Mouse (Mus musculus) heart, adult 2 months (tissue): Measurements from ENCODE around the gene Atf6. TPM values are rescaled to one million over a fixed set of nuclear protein-coding genes. Genes with fewer than 3 reads are reported as not detected.
A peak's percentile ranks its signal among the peaks of the same experiment; 100 is the strongest.

Experiments used
- DNase-seq, 2 experiments: peaks; one replicate each; pipeline ENCODE4 v3.0.0; 2021
- H3K27ac ChIP-seq: fragments of 200-600 bp; 2 replicates; pipeline ENCODE4 v1.8.1; 2022
- H3K27me3 ChIP-seq: fragments of 200-500 bp; 2 replicates; pipeline ENCODE4 v1.6.1; 2012; ENCODE audit warnings: mild to moderate bottlenecking, low read length, inconsistent platforms, mixed read lengths; ENCODE audit not compliant: control insufficient read depth, insufficient read depth
- H3K36me3 ChIP-seq: fragments of 200-500 bp; 2 replicates; pipeline ENCODE4 v1.6.1; 2012; ENCODE audit warnings: low read length, inconsistent platforms; ENCODE audit not compliant: control insufficient read depth, insufficient read depth
- H3K4me1 ChIP-seq: fragments of 200-500 bp; 2 replicates; pipeline ENCODE4 v1.6.1; 2011; ENCODE audit warnings: low read length; ENCODE audit not compliant: control insufficient read depth, insufficient read depth
- H3K4me3 ChIP-seq: fragments of 200-600 bp; 2 replicates; pipeline ENCODE4 v1.8.1; 2022
- H3K79me2 ChIP-seq: fragments of 200-500 bp; replicated peaks from 2 replicates; pipeline ENCODE4 v1.6.1; 2012; ENCODE audit warnings: mild to moderate bottlenecking, inconsistent platforms, low read length, moderate library complexity, mixed read lengths; ENCODE audit not compliant: control insufficient read depth, insufficient read depth
- H3K9ac ChIP-seq: fragments of 200-500 bp; 2 replicates; pipeline ENCODE4 v1.6.1; 2012; ENCODE audit warnings: low read depth, mild to moderate bottlenecking, control low read depth, inconsistent platforms, low read length, mixed read lengths
- CTCF ChIP-seq: fragments of 200-600 bp; IDR thresholded peaks from 2 replicates; pipeline ENCODE4 v1.8.1; 2022; ENCODE audit warnings: antibody characterized with exemption, mild to moderate bottlenecking, moderate library complexity
- EP300 ChIP-seq: fragments of 200-500 bp; IDR thresholded peaks from 2 replicates; pipeline ENCODE4 v1.6.1; 2011; ENCODE audit warnings: low read depth, low read length, control low read depth; ENCODE audit not compliant: insufficient read depth
- POLR2A ChIP-seq: fragments of 200-500 bp; IDR thresholded peaks from 2 replicates; pipeline ENCODE4 v1.6.1; 2011; ENCODE audit warnings: mild to moderate bottlenecking, low read depth, low read length, control low read depth; ENCODE audit not compliant: insufficient read depth
- WGBS: fragments of 180-500 bp; shearing (Covaris S2); methylation state at CpG from one replicate; pipeline ENCODE4 v1.1.7; 2018; 5-methylcytosine and 5-hydroxymethylcytosine counted together
- intact Hi-C: fragments of 180-260 bp; cut with DNase I; formaldehyde crosslinking; loops from one replicate; pipeline ENCODE4 v1.15.1; 2025
- polyA plus RNA-seq: library from polyadenylated mRNA; depleted of rRNA; stranded (reverse); fragments of >200 nt; gene quantifications from 2 replicates; pipeline ENCODE4 v1.2.3, GENCODE M21; 2012
- total RNA-seq, 2 experiments: library from RNA; stranded (reverse); gene quantifications; 2 replicates each; pipeline ENCODE4 v1.2.3; 2021

Atf6 gene
- total and polyA plus RNA-seq, 3 experiments: 22.0 to 82.3 (median 62.6) TPM

- Histone ChIP-seq H3K27ac (no peak overlapping the region), H3K4me1 (no peaks in the 10 kb centered on the region; the same call in 1 of the 2 replicates), H3K9ac (peak overlapping the region; percentile 39), H3K27me3 (peaks cover 11% of the 10 kb centered on the region), H3K36me3 (no peaks in the 10 kb centered on the region), H3K4me3 (peak overlapping the region; percentile 16; the same call in 1 of the 2 replicates), H3K79me2 (no peaks in the 10 kb centered on the region)
- WGBS: 3% methylated on average over 71 of the region's 71 CpGs
- TF ChIP-seq POLR2A: no peak
- TF ChIP-seq CTCF: no peak
- no peak for TF ChIP-seq EP300
- intact Hi-C loops: no loop called here
- DNase-seq: peak; percentile 27 to 36
Observed at GRCm38 (mm10) chr1:170907456-170908191, 40.1 kb upstream of the Atf6 start.

- Histone ChIP-seq H3K27me3 (peaks cover 11% of the 10 kb centered on the region), H3K27ac (no peak overlapping the region), H3K79me2 (no peaks in the 10 kb centered on the region), H3K9ac (no peak overlapping the region), H3K4me3 (no peak overlapping the region), H3K4me1 (no peaks in the 10 kb centered on the region; the same call in 1 of the 2 replicates), H3K36me3 (no peaks in the 10 kb centered on the region)
- no peak for TF ChIP-seq EP300
- no peak for TF ChIP-seq POLR2A
- TF ChIP-seq CTCF: no peak
- DNase-seq: no peak
- WGBS: 44% methylated on average over 11 of the region's 11 CpGs
- intact Hi-C loops: no loop called here
Observed at GRCm38 (mm10) chr1:170907111-170907455, 39.5 kb upstream of the Atf6 start.

- H3K27ac ChIP-seq: no peak overlapping the region
- no peaks in the 10 kb centered on the region; the same call in none of the 2 replicates for H3K4me1 ChIP-seq
- H3K27me3 ChIP-seq: peaks cover 10% of the 10 kb centered on the region
- H3K9ac ChIP-seq: no peak overlapping the region
- intact Hi-C loops: no loop called here
- no peak for DNase-seq
- TF ChIP-seq CTCF (no peak), EP300 (no peak), POLR2A (no peak)
- 37% methylated on average over 5 of the region's 5 CpGs for WGBS
- no peaks in the 10 kb centered on the region for H3K79me2 ChIP-seq
- H3K4me3 ChIP-seq: no peak overlapping the region
- no peaks in the 10 kb centered on the region for H3K36me3 ChIP-seq
Observed at GRCm38 (mm10) chr1:170903485-170903884, 35.9 kb upstream of the Atf6 start.

- Histone ChIP-seq H3K79me2 (no peaks in the 10 kb centered on the region), H3K9ac (no peak overlapping the region), H3K4me3 (no peak overlapping the region), H3K27ac (no peak overlapping the region), H3K36me3 (no peaks in the 10 kb centered on the region), H3K4me1 (no peaks in the 10 kb centered on the region; the same call in 1 of the 2 replicates), H3K27me3 (0 out of 2 replicates have a peak, but pooled peaks cover 1% of the 10 kb centered on the region)
- TF ChIP-seq POLR2A (no peak), CTCF (peak; percentile 86)
- WGBS: 33% methylated on average over 10 of the region's 10 CpGs
- DNase-seq: peak; percentile 82 to 84
- intact Hi-C loops: loop anchor here (1.0 kb wide), 2 partner anchors 91 to 95 kb away; no protein-coding TSS in a partner anchor
Observed at GRCm38 (mm10) chr1:170901536-170902238, 34.1 kb upstream of the Atf6 start.

GRCm38 (mm10) chr1:170900799-170901467 is 33.4 kb upstream of the Atf6 start:
- no peaks in the 10 kb centered on the region for H3K36me3 ChIP-seq
- 0 out of 2 replicates have a peak, but pooled peaks cover 1% of the 10 kb centered on the region for H3K27me3 ChIP-seq
- no peaks in the 10 kb centered on the region for H3K79me2 ChIP-seq
- peak in 1 of 2 experiments; percentile 29 for DNase-seq
- H3K4me1 ChIP-seq: no peaks in the 10 kb centered on the region; the same call in 1 of the 2 replicates
- H3K9ac ChIP-seq: no peak overlapping the region
- intact Hi-C loops: loop anchor here (1.0 kb wide), 2 partner anchors 91 to 95 kb away; no protein-coding TSS in a partner anchor
- TF ChIP-seq CTCF (peak; percentile 79), EP300 (no peak)
- 18% methylated on average over 10 of the region's 10 CpGs for WGBS
- peak overlapping the region; percentile 19; the same call in 1 of the 2 replicates for H3K4me3 ChIP-seq
- H3K27ac ChIP-seq: no peak overlapping the region
